In genomic region chr7:27654607-27655276, GRCm38 (mm10) we compare ENCODE assay signal across 8 mouse cellular contexts. TPM values are rescaled to one million over a fixed set of nuclear protein-coding genes. Genes with fewer than 3 reads are reported as not detected.
A peak's percentile ranks its signal among the peaks of the same experiment; 100 is the strongest.
DNase-seq lines count a peak whose midpoint lies in the region; ATAC-seq and TF ChIP-seq lines count a peak whose summit lies in the region.

No protein-coding gene starts in this region.

- H3K4me3 ChIP-seq in kidney, adult 2 months (ENCODE audit: insufficient read depth, low read depth, low read length) = no peak overlapping the region
- H3K4me3 ChIP-seq in kidney, embryonic 16.5 days (ENCODE audit: low read length) = no peak overlapping the region
- H3K4me3 ChIP-seq in cerebellum, adult 2 months (replicated peaks; ENCODE audit: insufficient read depth, low read depth, low read length) = peak overlapping the region; percentile 91
- H3K4me3 ChIP-seq in hindbrain, embryonic 15.5 days = peak overlapping the region; percentile 50
- H3K4me3 ChIP-seq in neural tube, embryonic 15.5 days (replicated peaks) = peak overlapping the region; percentile 54
- H3K4me3 ChIP-seq in heart, embryonic 12.5 days = no peak overlapping the region; the same call in 1 of the 2 replicates

- no peak overlapping the region for H3K27ac ChIP-seq in kidney, adult 2 months (ENCODE audit: insufficient read depth, low read depth, low read length)
- H3K27ac ChIP-seq in kidney, embryonic 16.5 days (ENCODE audit: low read length) = no peak overlapping the region
- peak overlapping the region; percentile 94 for H3K27ac ChIP-seq in cerebellum, adult 2 months (ENCODE audit: insufficient read depth, low read length)
- H3K27ac ChIP-seq in hindbrain, embryonic 15.5 days (replicated peaks) = peak overlapping the region; percentile 87; the same call in 1 of the 2 replicates
- H3K27ac ChIP-seq in neural tube, embryonic 15.5 days (replicated peaks) = peak overlapping the region; percentile 93
- H3K27ac ChIP-seq in heart, embryonic 12.5 days (ENCODE audit: poor library complexity, severe bottlenecking) = no peak overlapping the region

- intact Hi-C loops in left cerebral cortex, postnatal 25 days (cut with DNase I) = loop anchor here (1.0 to 2.0 kb wide), 4 partner anchors 18 to 112 kb away; no protein-coding TSS in a partner anchor

- no peak for ATAC-seq in kidney, embryonic 16.5 days (ENCODE audit: low FRiP score, low TSS enrichment)
- ATAC-seq in hindbrain, embryonic 15.5 days (ENCODE audit: low FRiP score, low read depth) = no peak
- no peak for ATAC-seq in neural tube, embryonic 15.5 days (ENCODE audit: low FRiP score)
- no peak for ATAC-seq in heart, embryonic 12.5 days (ENCODE audit: insufficient number of reproducible peaks, low FRiP score)

- no peak for TF ChIP-seq POLR2A in kidney, adult 2 months (IDR thresholded peaks at IDR 0.05; ENCODE audit: low read depth, low read length)
- TF ChIP-seq POLR2A in cerebellum, adult 2 months (IDR thresholded peaks at IDR 0.05; ENCODE audit: borderline replicate concordance, insufficient read depth, low read length) = no peak

- H3K9me3 ChIP-seq in kidney, embryonic 16.5 days (ENCODE audit: low read length) = no peaks in the 10 kb centered on the region
- H3K9me3 ChIP-seq in hindbrain, embryonic 15.5 days = no peaks in the 10 kb centered on the region
- H3K9me3 ChIP-seq in neural tube, embryonic 15.5 days (replicated peaks) = no peaks in the 10 kb centered on the region
- H3K9me3 ChIP-seq in heart, embryonic 12.5 days (replicated peaks) = no peaks in the 10 kb centered on the region

- no peak overlapping the region for H3K9ac ChIP-seq in kidney, embryonic 16.5 days (replicated peaks; ENCODE audit: low read length)
- no peak overlapping the region for H3K9ac ChIP-seq in hindbrain, embryonic 15.5 days
- peak overlapping the region; percentile 82; the same call in 1 of the 2 replicates for H3K9ac ChIP-seq in neural tube, embryonic 15.5 days (replicated peaks)
- no peak overlapping the region for H3K9ac ChIP-seq in heart, embryonic 12.5 days

- peak; percentile 46 for DNase-seq in kidney, adult 2 months
- peak; percentile 71 to 74 for DNase-seq in cerebellum, adult 2 months
- peak; percentile 75 to 80 for DNase-seq in left cerebral cortex, postnatal 25 days (ENCODE audit: low spot score in 2 of 2)
- DNase-seq in gastrocnemius, postnatal 25 days = no peak

- H3K4me2 ChIP-seq in kidney, embryonic 16.5 days (replicated peaks; ENCODE audit: low read depth, low read length) = no peak overlapping the region
- peak overlapping the region; percentile 55 for H3K4me2 ChIP-seq in hindbrain, embryonic 15.5 days
- peak overlapping the region; percentile 62 for H3K4me2 ChIP-seq in neural tube, embryonic 15.5 days
- no peak overlapping the region for H3K4me2 ChIP-seq in heart, embryonic 12.5 days

- peaks cover 2% of the 10 kb centered on the region; the same call in 1 of the 2 replicates for H3K27me3 ChIP-seq in kidney, adult 2 months (replicated peaks; ENCODE audit: control insufficient read depth, insufficient read depth, low read length)
- peaks cover 55% of the 10 kb centered on the region for H3K27me3 ChIP-seq in kidney, embryonic 16.5 days (ENCODE audit: insufficient read depth, low read length)
- H3K27me3 ChIP-seq in cerebellum, adult 2 months (ENCODE audit: control insufficient read depth, insufficient read depth, low read length) = no peaks in the 10 kb centered on the region
- 0 out of 2 replicates have a peak, but pooled peaks cover 6% of the 10 kb centered on the region for H3K27me3 ChIP-seq in hindbrain, embryonic 15.5 days
- peaks cover 9% of the 10 kb centered on the region; the same call in 1 of the 2 replicates for H3K27me3 ChIP-seq in neural tube, embryonic 15.5 days (replicated peaks)
- H3K27me3 ChIP-seq in heart, embryonic 12.5 days (replicated peaks) = peaks cover 91% of the 10 kb centered on the region

- H3K4me1 ChIP-seq in kidney, adult 2 months (ENCODE audit: control insufficient read depth, insufficient read depth, low read length) = no peaks in the 10 kb centered on the region
- H3K4me1 ChIP-seq in kidney, embryonic 16.5 days (ENCODE audit: insufficient read depth, low read length) = peaks cover 9% of the 10 kb centered on the region
- peaks cover 27% of the 10 kb centered on the region for H3K4me1 ChIP-seq in cerebellum, adult 2 months (ENCODE audit: control insufficient read depth, insufficient read depth, low read length)
- H3K4me1 ChIP-seq in hindbrain, embryonic 15.5 days (replicated peaks) = peaks cover 30% of the 10 kb centered on the region
- H3K4me1 ChIP-seq in neural tube, embryonic 15.5 days = peaks cover 37% of the 10 kb centered on the region
- H3K4me1 ChIP-seq in heart, embryonic 12.5 days (replicated peaks) = peaks cover 11% of the 10 kb centered on the region

- peak; percentile 59 for TF ChIP-seq CTCF in kidney, adult 2 months (conservative IDR thresholded peaks at IDR 0.05; ENCODE audit: insufficient read depth, insufficient read length, low read depth, low read length)
- TF ChIP-seq CTCF in cerebellum, adult 2 months (IDR thresholded peaks at IDR 0.05; ENCODE audit: borderline replicate concordance, insufficient read depth, low read depth, low read length) = peak; percentile 63

- no peaks in the 10 kb centered on the region for H3K36me3 ChIP-seq in kidney, adult 2 months (ENCODE audit: control insufficient read depth, insufficient read depth, low read length)
- H3K36me3 ChIP-seq in kidney, embryonic 16.5 days (ENCODE audit: insufficient read depth, low read length) = no peaks in the 10 kb centered on the region
- peaks cover 16% of the 10 kb centered on the region for H3K36me3 ChIP-seq in hindbrain, embryonic 15.5 days
- peaks cover 40% of the 10 kb centered on the region for H3K36me3 ChIP-seq in neural tube, embryonic 15.5 days
- peaks cover 7% of the 10 kb centered on the region; the same call in 1 of the 2 replicates for H3K36me3 ChIP-seq in heart, embryonic 12.5 days

- 68% methylated on average over 20 of the region's 20 CpGs for WGBS in kidney, adult 2 months
- WGBS in kidney, embryonic 16.5 days = 67% methylated on average over 20 of the region's 20 CpGs
- 31% methylated on average over 20 of the region's 20 CpGs for WGBS in cerebellum, adult 2 months
- WGBS in hindbrain, embryonic 15.5 days = 65% methylated on average over 20 of the region's 20 CpGs
- WGBS in neural tube, embryonic 15.5 days = 64% methylated on average over 20 of the region's 20 CpGs
- WGBS in heart, embryonic 12.5 days = 57% methylated on average over 20 of the region's 20 CpGs

RNA-seq across cellular contexts. Expression of gene Ttc9b, which starts 1.0 kb away (rescaled TPM):
- not detected in 2 replicates for polyA plus RNA-seq in kidney, adult 2 months (2012; rRNA removed)
- polyA plus RNA-seq in kidney, embryonic 16.5 days (2015; fragmentation: Nextera tagmentation; extraction: Ambion mirVana) = 0.11 and 0.41 TPM in 2 replicates
- polyA plus RNA-seq in cerebellum, adult 2 months (2012; rRNA removed) = 62.2 and 67.5 TPM in 2 replicates
- polyA plus RNA-seq in hindbrain, embryonic 15.5 days (2015; fragmentation: Nextera tagmentation; extraction: Ambion mirVana) = 80.0 and 88.8 TPM in 2 replicates
- 100 to 1,000 TPM; 137 to 140 TPM for total RNA-seq in left cerebral cortex, postnatal 25 days (2021)
- 78.0 and 99.5 TPM in 2 replicates for polyA plus RNA-seq in neural tube, embryonic 15.5 days (2015; fragmentation: Nextera tagmentation; extraction: Ambion mirVana)
- total RNA-seq in gastrocnemius, postnatal 25 days (2021) = not detected
- 0.09 TPM in 1 of 2 replicates, not detected in the other for polyA plus RNA-seq in heart, embryonic 12.5 days (2016; fragmentation: Nextera tagmentation; extraction: Ambion mirVana)

RNA-seq across cellular contexts. Expression of gene Map3k10, which starts 19.7 kb away (rescaled TPM):
- 24.6 and 26.8 TPM in 2 replicates for polyA plus RNA-seq in kidney, adult 2 months (2012; rRNA removed)
- 4.6 and 7.1 TPM in 2 replicates for polyA plus RNA-seq in kidney, embryonic 16.5 days (2015; fragmentation: Nextera tagmentation; extraction: Ambion mirVana)
- polyA plus RNA-seq in cerebellum, adult 2 months (2012; rRNA removed) = 96.7 and 99.4 TPM in 2 replicates
- polyA plus RNA-seq in hindbrain, embryonic 15.5 days (2015; fragmentation: Nextera tagmentation; extraction: Ambion mirVana) = 20.8 and 21.0 TPM in 2 replicates
- 100 to 1,000 TPM; 225 to 229 TPM for total RNA-seq in left cerebral cortex, postnatal 25 days (2021)
- 15.3 and 21.0 TPM in 2 replicates for polyA plus RNA-seq in neural tube, embryonic 15.5 days (2015; fragmentation: Nextera tagmentation; extraction: Ambion mirVana)
- total RNA-seq in gastrocnemius, postnatal 25 days (2021) = 10 to 100 TPM; 27.7 to 28.1 TPM
- polyA plus RNA-seq in heart, embryonic 12.5 days (2016; fragmentation: Nextera tagmentation; extraction: Ambion mirVana) = 8.8 and 9.8 TPM in 2 replicates

RNA-seq across cellular contexts. Expression of gene Zfp607b, which starts 34.4 kb away (rescaled TPM):
- polyA plus RNA-seq in kidney, adult 2 months (2012; rRNA removed) = 0.27 and 1.1 TPM in 2 replicates
- polyA plus RNA-seq in kidney, embryonic 16.5 days (2015; fragmentation: Nextera tagmentation; extraction: Ambion mirVana) = 4.0 and 5.4 TPM in 2 replicates
- 4.3 and 4.6 TPM in 2 replicates for polyA plus RNA-seq in cerebellum, adult 2 months (2012; rRNA removed)
- 13.4 and 13.8 TPM in 2 replicates for polyA plus RNA-seq in hindbrain, embryonic 15.5 days (2015; fragmentation: Nextera tagmentation; extraction: Ambion mirVana)
- total RNA-seq in left cerebral cortex, postnatal 25 days (2021) = 10 to 100 TPM in 1 of 2 experiments, 1 to 10 TPM in 1; 9.4 to 10.5 TPM
- 10.1 and 10.7 TPM in 2 replicates for polyA plus RNA-seq in neural tube, embryonic 15.5 days (2015; fragmentation: Nextera tagmentation; extraction: Ambion mirVana)
- under 1 TPM; 0.49 to 0.75 TPM for total RNA-seq in gastrocnemius, postnatal 25 days (2021)
- 1.7 and 2.8 TPM in 2 replicates for polyA plus RNA-seq in heart, embryonic 12.5 days (2016; fragmentation: Nextera tagmentation; extraction: Ambion mirVana)

Comparison
In these comparisons a context has a peak if more than half of its experiments do, and no peak if none do; other contexts are left out.
1. H3K27ac ChIP-seq: peak in cerebellum, adult 2 months (single experiment), hindbrain, embryonic 15.5 days (single experiment) and neural tube, embryonic 15.5 days (single experiment); none in kidney, adult 2 months (single experiment), kidney, embryonic 16.5 days (single experiment) and heart, embryonic 12.5 days (single experiment).
2. H3K4me3 ChIP-seq: peak in cerebellum, adult 2 months (single experiment), hindbrain, embryonic 15.5 days (single experiment) and neural tube, embryonic 15.5 days (single experiment); none in kidney, adult 2 months (single experiment), kidney, embryonic 16.5 days (single experiment) and heart, embryonic 12.5 days (single experiment).
3. H3K4me2 ChIP-seq: peak in hindbrain, embryonic 15.5 days (single experiment) and neural tube, embryonic 15.5 days (single experiment); none in kidney, embryonic 16.5 days (single experiment) and heart, embryonic 12.5 days (single experiment).
4. RNA of gene Ttc9b, which starts 1.0 kb away (polyA plus RNA-seq): 78.0 to 99.5 TPM in neural tube, embryonic 15.5 days, 80.0 to 88.8 TPM in hindbrain, embryonic 15.5 days and 62.2 to 67.5 TPM in cerebellum, adult 2 months; 0.11 to 0.41 TPM in kidney, embryonic 16.5 days, 0.09 TPM in heart, embryonic 12.5 days and not detected in kidney, adult 2 months; every median in the first group is over 10 times any median in the second.